Mouse (Mus musculus) heart, postnatal 25 days (tissue): Measurements from ENCODE around the gene Vps53. TPM values are rescaled to one million over a fixed set of nuclear protein-coding genes. Genes with fewer than 3 reads are reported as not detected.

ENCODE experiments used
- DNase-seq: peaks from one replicate; pipeline ENCODE4 v3.0.0; 2022; ENCODE audit warnings: low spot score
- intact Hi-C: fragments of 180-260 bp; cut with DNase I; formaldehyde crosslinking; loops from one replicate; pipeline ENCODE4 v1.15.1; 2025
- total RNA-seq, 2 experiments: library from RNA; stranded (reverse); gene quantifications; 2 replicates each; pipeline ENCODE4 v1.2.3; 2021

The Vps53 gene
- total RNA-seq, 2 experiments from 2014 or later: 26.1 to 30.3 TPM

DNA sequence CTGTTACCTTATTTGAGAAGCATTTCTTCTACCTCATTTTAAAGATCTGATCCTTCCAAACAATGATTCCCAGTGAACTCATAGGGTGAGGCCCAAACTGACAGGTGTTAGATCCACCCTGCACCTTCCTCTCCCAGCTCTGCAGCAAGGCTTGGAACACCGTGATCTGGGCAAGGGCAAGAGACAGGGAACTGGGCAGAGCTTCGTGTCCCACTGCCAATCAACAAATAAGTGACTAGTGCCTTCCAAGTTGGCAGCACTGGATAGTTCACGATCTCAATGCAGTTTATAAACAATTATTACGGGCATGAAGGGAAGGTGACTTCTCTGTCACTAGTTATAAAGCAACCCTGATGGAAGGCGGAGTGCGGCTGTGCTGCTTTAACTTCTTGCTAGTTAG lies 109.6 kb downstream of the Vps53 start:
- DNase-seq: no peak
- intact Hi-C loops: no loop called here

DNA sequence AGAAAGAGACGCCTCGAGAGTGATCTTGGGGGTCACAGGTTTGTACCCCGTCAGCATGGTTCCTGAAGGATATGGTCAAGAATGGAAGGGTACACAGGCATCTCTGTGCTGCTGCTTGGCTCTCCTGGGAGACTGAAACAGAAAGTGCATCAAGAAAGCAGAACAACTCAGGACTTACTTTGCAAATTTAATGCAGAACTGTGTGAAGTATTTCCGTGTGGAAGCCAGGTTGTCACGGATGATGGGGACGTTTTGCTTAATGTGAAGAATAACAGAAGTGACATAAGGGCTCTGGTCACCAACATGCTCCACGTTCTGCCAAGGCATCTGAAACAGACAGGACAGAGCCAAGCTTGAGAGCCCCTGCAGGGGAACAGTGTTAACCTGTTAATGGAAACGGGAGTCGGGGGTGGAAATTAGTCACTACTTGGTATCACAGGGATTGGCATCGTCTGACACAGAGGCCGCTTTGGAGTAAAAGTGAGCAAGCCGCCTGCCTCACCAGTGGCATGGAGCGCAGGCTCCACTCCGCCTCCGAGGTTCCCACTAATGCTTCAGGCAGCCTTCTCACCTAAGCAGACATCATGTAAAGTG lies 112.8 kb downstream of the Vps53 start:
- intact Hi-C loops: loop anchor here (2.0 kb wide), 1 partner anchor 42 kb away; no protein-coding TSS in a partner anchor
- no peak for DNase-seq

DNA sequence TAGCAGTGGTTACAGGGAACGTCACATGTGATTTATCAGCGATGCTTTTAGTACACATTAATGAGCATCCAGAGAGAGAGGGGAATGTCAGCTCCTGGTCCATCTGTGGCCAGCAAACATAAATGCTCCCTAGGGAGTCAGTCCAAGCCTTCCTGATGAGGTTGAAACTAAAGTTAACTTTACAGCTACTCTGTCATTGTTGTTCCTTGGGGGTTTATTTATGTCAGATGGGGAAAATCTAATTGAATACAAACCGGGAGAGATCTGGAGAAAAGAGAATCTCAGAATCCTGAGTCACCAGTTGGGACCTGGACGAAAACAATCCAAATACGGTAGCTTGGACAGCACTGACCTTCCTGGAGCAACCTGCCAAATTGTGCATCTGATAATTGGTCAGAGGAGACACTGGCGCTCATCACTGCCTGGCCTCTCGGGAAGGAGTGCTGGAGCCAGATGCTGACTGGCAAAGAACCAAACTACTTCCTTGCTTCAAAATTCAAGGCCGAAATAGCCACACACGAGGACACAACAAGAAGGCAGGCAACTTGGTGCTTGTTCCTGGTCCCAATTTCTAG lies 113.8 kb downstream of the Vps53 start:
- intact Hi-C loops: loop anchor here (2.0 kb wide), 1 partner anchor 41 kb away; no protein-coding TSS in a partner anchor
- DNase-seq: peak; percentile 16

DNA sequence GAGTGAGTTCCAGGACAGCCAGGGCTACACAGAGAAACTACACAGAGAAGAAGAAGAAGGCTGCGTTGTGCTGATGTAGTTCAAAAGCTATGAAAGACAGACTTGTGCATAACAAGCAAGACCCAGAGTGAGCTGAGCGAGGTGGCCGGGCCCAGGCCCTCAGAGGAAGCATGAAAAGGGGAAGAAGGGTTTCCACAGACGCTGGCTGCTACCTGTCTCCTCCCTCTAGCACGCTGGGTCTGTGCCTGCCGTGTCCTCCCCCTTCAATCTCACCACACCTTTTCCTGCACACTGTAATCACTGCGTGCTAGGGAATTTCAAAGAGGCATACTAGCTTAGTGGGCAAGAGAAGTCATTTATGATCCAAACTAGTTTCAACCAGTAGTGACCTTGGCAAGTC lies 115.0 kb downstream of the Vps53 start:
- intact Hi-C loops: no loop called here
- DNase-seq: no peak

DNA sequence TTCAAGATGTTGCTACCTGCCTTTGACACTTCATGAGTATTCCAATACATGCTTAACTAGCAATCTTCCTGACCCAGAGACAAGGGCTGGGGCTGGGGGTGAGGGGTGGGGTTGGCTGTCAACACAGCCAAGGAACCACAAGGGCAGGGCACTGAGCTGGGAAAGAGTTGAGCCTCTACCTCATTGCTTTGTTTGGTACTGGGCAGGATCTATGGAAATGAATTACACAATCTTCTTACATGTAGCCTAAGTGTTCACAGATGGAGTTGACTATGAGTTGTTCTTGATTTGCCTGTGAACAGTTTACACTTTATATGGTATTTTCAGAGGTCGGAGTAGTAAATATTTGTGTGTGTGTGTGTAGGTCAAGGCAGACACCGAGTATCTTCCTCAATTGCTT lies 118.5 kb downstream of the Vps53 start:
- DNase-seq: no peak
- intact Hi-C loops: no loop called here

DNA sequence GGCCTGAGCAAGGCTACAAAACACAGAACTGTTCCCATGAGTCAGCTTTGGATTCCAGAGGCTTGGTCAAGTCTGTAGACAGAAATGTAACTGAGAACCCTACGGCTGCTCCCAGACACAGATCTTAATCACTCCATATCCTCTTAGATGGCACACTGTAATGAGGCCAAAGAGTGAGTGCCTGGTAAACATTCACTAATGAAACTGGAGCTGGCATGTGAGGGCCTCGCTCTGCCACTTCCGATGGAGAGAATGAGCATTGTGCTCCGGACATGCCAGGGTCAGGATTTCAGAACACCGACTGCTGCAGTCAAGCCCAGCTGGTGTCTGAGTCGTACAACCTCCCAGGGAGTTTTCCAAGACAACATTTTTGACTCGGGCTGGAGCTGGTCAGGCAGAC lies 119.5 kb downstream of the Vps53 start:
- DNase-seq: no peak
- intact Hi-C loops: no loop called here

DNA sequence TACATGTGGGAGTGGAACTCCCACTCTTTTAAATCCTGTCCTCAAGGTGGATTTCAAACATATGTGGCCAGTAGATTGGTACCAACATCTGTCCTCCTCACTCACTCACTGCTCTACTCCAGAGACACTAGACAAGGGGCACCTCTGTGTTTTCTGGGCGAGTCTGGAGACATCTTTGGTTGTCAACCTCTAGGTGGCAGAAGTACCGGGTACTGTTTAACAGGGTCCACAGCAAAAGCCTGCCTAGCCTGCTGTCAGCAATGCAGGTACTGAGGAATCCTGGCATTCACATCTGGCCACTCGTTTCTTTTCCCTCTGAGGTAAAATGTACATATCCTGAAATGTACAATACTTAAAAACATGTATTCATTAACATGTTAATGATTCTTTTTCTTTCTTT lies 123.0 kb downstream of the Vps53 start:
- intact Hi-C loops: no loop called here

DNA sequence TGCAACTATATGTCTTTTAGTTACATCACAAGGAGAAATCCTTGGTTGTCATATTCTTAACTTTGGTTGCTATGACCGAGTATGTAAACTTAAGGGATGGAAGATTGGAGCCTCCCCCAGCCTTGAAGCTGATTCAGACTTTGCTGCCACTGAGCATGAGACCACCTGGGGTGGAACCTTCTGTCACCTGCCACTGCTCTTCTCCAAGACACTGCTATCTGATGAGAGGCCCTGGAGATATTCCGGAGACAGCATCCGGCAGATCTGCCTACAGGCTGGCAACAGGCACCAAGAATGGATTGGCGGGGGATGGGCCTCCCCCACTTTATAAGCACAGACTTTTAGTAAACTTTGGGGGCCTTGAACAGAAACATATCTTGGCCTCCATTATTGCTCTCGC lies 127.0 kb downstream of the Vps53 start:
- intact Hi-C loops: no loop called here
- DNase-seq: no peak

More for the DNA sequence above, 123.0 kb downstream of the Vps53 start:
- no peak for DNase-seq

DNA sequence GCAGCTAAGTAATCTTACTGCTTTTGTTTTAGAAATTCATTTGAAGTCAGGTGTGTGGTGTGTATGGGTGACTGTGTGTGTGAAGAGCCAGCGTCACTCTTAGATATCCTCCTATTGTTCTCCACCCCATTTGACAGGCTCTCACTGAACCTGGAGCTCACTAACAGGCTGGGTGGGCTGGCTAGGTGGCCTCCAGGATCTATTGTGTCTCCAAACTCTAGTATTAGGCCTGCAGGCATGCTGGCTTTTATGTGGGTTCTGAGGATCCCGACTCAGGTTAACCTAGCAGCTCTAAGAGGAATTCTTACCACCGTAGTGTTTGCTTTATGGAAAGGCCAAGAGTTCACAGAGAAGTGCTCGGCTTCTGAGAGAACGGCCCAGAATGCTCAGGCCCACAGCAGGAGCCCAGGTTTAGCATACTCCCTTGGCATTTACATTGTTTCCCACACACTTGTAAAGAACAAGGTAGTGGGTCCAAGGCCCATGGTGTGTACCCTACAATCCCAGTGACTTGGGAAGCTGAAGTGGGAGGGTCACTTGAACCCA lies 128.4 kb downstream of the Vps53 start:
- DNase-seq: no peak
- intact Hi-C loops: no loop called here

DNA sequence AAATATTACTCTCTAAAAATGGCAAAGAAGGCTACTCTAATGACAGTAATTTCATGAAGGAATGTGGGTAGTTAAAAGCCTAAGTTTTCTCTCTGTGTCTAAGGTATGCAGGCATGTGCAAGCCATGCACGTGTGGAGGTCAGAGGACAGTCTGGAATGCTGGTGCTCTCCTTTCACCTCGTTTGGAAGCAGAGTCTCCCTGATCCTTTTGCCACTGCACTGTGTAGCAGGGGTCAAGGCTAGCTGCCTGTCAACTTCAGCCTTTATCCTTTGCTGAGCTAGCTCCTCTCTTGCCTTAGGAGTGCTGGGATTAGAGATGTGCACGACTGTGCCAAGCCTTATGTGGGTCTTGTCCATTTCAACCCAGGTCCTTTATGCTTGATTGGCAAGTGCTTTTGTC lies 128.9 kb downstream of the Vps53 start:
- intact Hi-C loops: no loop called here
- no peak for DNase-seq

DNA sequence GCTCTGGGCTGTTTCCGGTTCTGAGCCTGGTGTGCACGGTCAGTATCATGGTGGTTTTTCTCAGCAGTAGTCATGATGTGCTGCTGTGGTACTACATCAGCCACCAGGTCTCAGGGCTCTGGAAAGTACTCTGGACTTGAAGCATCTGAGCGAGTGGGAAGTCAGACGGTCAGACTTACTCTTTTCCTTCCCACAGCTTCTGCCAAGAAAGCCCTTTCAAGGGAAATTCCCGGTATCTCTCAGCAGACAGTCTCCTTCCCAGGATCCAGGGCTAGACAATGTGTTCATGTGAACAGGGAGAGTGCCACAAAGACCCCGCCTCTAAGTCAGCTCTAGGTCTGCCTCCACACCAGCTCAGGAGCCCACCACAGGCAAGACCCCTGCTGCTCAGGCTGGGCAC lies 134.1 kb downstream of the Vps53 start:
- intact Hi-C loops: no loop called here
- DNase-seq: no peak

DNA sequence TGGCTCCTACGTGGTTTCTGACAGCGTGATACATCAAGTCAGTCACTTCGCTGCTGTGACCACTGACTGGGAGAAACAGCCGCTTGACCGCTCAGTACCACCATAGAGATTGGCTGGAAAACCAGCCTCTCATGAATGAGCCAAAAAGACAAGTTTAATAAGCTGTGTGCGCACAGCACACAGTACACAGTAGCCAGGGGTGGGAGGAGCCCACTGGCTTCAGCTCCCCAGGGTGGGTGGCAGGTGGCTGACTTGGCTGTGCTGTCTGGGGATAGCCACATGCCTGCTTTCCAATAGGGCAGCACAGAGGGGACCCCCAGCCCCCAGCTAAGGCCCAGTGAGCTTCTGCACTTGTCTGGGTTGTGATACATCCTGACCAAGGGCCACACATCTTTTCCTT lies 135.0 kb downstream of the Vps53 start:
- DNase-seq: no peak
- intact Hi-C loops: no loop called here

DNA sequence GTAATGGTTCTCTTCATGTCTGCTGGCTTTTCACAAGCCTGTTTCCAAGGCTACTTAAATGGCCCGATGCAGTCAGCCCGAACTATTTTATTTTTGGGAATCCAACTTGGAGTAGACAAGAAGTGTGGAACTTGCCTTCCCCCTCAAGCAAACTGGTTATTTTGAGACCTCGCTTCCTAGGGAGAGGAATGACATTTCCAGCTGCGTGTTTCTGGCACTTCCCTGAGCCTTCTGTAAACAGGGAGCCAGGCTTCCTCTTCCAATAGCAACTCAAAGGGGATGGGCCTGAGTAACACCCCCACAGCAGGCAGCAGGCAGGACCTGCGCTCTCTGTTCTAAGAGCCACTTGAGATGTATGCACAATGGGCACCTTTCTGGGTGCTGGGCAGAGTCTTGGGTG lies 136.6 kb downstream of the Vps53 start:
- peak; percentile 55 for DNase-seq
- intact Hi-C loops: no loop called here

DNA sequence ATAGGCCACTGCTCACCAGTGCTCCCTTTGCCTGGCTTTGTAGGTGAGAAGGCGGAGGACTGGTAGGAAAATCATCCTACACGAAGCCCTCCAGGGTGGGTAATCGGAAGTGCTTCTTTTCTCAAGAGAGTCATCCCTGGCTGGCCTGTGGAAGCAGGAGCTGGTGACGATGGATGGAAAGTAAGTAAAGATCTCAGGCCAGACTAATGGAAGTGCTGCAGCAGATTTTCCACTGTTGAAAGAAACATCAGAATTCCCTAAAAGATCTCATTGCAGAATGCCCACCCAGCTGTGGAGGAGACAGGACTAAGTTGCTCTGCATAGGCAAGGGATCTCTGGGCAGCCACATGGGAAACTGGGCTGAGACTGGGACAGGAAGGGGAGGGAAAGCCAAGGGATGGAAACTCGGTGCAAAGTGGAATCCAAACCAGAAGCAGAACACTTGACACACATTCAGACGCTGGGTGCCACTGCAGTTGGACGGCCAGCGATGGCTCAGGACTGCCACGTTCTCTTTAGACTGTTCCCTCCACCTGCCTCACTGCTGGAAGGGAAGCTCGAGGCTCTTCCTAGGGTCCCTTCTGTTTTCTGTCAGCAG lies 137.3 kb downstream of the Vps53 start:
- DNase-seq: peak; percentile 25
- intact Hi-C loops: no loop called here

DNA sequence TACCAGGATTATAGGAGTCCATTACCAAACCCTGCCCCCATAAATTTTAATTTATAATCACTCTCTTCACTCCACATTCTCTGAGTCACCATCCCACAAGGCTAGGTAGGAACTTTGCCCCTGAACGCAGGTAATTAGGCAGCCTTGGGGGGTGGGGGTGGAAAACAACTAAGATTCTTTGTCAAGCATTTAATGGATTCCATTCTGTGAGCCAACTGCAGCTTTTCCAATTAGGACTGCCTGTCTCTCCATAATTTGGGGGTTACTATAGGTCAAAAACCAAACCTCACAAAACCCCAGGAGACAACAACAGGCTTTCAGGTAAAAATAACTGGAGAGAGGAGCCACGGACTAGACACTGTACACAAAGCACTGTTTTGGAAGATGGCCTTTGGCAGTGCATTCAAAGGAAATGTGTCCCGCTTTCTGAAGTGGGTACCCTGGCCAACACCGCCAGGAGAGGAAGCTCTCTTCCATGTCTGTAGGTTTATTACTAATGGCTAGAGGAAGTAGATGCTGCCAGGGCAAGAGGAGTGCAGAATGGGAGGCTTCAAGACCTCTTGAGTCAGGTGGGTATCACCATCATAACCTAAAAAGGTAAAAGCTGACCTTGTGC lies 138.6 kb downstream of the Vps53 start:
- intact Hi-C loops: loop anchor here (2.0 kb wide), 1 partner anchor 40 kb away; no protein-coding TSS in a partner anchor
- no peak for DNase-seq

DNA sequence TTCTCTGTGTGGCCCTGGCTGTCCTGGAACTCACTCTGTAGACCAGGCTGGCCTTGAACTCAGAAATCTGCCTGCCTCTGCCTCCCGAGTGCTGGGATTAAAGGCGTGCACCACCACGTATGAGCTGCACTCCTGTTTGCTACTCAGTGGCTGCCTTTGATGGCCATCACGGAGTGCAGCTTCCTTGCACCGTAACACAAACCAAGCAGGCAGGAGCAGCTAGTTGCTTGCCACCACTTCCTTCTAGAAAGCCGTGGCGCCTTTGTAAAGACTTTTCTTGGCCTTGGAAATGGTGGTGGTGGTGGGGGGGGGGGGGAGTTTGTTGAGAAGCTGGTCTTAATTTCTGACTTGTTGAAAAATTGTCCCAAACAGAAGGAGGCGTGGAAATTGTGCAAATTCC lies 139.3 kb downstream of the Vps53 start:
- no peak for DNase-seq
- intact Hi-C loops: loop anchor here (2.0 kb wide), 1 partner anchor 41 kb away; no protein-coding TSS in a partner anchor

DNA sequence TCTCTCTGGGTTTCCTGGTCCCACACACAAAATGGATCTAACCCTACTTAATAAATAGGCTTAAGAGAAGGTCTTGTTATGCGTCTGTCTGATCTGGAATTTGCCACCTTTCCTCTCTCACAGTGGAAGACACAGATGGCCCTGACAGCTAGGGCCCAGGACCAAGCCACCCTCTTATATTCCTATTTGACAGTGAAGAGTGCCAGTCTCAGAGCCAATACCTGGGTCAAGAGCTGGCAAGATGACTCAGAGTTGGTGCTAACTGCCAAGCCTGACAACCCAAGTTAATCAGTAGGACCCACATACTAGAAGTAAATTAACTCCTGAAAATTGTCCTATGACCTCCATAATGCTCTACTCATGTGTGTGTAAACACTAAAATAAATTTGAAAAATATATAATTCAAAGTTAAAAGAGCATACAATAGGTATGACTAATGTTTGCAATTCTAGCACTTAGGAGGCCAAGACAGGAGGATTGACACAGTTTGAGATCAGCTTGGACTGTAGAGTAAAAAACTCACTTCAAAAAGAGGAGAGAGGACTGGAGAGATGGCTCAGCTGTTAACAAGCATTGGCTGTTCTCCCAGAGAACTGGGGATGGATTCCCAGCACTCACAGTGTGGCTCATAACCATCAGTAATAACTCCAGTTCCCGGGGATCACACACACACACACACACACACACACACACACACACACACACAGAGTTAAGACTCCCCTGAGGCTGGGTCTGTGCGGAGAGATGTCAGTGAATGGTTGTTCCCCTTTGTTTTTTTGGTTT lies 140.0 kb downstream of the Vps53 start:
- intact Hi-C loops: loop anchor here (2.0 kb wide), 1 partner anchor 41 kb away; no protein-coding TSS in a partner anchor
- no peak for DNase-seq

DNA sequence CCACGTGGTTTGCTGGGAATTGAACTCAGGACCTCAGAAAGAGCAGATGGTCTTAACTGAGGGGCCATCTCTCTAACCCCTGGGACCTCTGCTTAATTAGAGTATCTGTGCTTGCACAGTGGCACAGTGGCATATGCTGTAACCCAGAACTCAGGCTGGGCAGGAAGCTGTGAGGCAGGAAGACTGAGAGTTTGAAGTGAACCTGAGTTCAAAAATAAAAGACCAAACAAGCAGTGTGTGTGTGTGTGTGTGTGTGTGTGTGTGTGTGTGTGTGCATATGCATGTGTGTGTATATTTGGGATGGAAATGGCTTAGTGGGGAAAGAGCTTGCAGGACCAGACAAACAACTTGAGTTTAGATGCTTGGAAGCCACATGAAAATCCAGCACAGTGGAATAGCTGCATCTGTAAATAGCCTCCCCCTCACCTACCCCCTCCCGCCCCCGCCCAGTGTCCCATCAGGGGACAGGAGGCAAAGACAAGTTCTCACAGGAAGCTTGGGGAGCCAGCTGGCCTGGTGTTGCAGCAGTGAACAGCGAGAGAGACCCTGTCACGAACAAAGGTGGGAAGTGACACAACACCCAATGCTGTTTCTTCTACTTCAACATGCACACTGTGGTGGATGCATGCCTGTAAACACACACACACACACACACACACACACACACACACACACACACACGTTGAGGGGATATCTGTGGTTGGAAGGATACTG lies 141.7 kb downstream of the Vps53 start:
- intact Hi-C loops: no loop called here
- no peak for DNase-seq

DNA sequence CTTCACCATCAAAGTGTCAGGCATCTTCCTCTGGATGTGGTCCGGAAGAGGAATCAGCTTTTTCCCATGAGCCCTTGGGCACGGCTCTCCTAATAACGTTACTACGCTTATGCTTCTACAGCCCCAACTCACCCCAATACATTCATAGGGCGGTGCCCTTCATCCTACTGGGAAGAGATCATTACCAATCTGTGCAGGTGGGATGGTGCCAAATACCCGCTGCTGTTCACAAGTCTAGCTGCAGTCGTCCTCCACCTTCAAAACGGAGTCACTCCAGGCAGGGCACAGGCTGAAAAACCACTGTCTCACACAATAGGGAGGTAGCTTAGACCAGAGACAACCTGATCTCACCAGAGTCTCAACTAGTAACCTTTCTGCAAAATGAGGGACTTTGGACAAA lies 144.3 kb downstream of the Vps53 start:
- no peak for DNase-seq
- intact Hi-C loops: no loop called here
